Mouse (Mus musculus) common myeloid progenitor, adult 5-6 weeks (primary cell): ENCODE results near the gene Stx2. TPM values are rescaled to one million over a fixed set of nuclear protein-coding genes. Genes with fewer than 3 reads are reported as not detected.
"Not testable (repeated sequence)": the region's sequence is repeated elsewhere in the genome, so short reads cannot be mapped to it uniquely, and the experiment has no call there.

Source experiments
- ATAC-seq: replicated peaks from 2 replicates; pipeline ENCODE4 v1.8.0; 2016; ENCODE audit warnings: low read depth, mild to moderate bottlenecking, moderate TSS enrichment, inconsistent platforms; ENCODE audit not compliant: poor library complexity, severe bottlenecking
- total RNA-seq: library from RNA; stranded (forward); fragments of 200-1000, 187-1606 nt; gene quantifications from 2 replicates; pipeline ENCODE4 v1.2.3, GENCODE M21; 2017

The Stx2 gene
- total RNA-seq, 1 experiment from 2014 or later = 38.6 TPM

GRCm38 (mm10) chr5:128964353-128964752 lies 44.0 kb downstream of the Stx2 start:
- ATAC-seq = no peak

GRCm38 (mm10) chr5:128958916-128959315 lies 49.5 kb downstream of the Stx2 start:
- no peak for ATAC-seq

GRCm38 (mm10) chr5:128954371-128954770 lies 54.0 kb downstream of the Stx2 start:
- ATAC-seq = not testable (repeated sequence)

- ATAC-seq = no peak
Observed at GRCm38 (mm10) chr5:128953278-128954070, 54.9 kb downstream of the Stx2 start, which contains the start of gene Rimbp2. Gene Rimbp2 (minus strand): TSS chr5:128953486.

GRCm38 (mm10) chr5:128952291-128953195 lies 55.8 kb downstream of the Stx2 start:
- no peak for ATAC-seq

- no peak for ATAC-seq
Observed at GRCm38 (mm10) chr5:128951472-128951871, 56.9 kb downstream of the Stx2 start.

- ATAC-seq = peak; percentile 83
Observed at GRCm38 (mm10) chr5:128947093-128947492, 61.3 kb downstream of the Stx2 start.

- no peak for ATAC-seq
Observed at GRCm38 (mm10) chr5:128940436-128940835, 67.9 kb downstream of the Stx2 start.

- no peak for ATAC-seq
Observed at GRCm38 (mm10) chr5:128935359-128935899, 72.9 kb downstream of the Stx2 start.

Other genes starting within 250 kb of the Stx2 start
- gene Rimbp2, start 55.1 kb downstream of the Stx2 start, total RNA-seq = not detected in 2 replicates
- 494 and 900 TPM in 2 replicates for gene Ran, start 11.5 kb upstream of the Stx2 start, total RNA-seq
- gene Adgrd1, start 88.2 kb upstream of the Stx2 start, total RNA-seq = 0.39 and 0.96 TPM in 2 replicates